Mouse (Mus musculus) liver, postnatal 0 days (tissue): ENCODE results near the gene Abt1.

Experiments used
- CTCF ChIP-seq: sonication (generic); IDR thresholded peaks from 2 replicates; pipeline ENCODE4 v1.5.1; 2016; ENCODE audit warnings: antibody characterized with exemption, low read depth
- EP300 ChIP-seq: IDR thresholded peaks from 2 replicates; pipeline ENCODE4 v1.6.1; 2016; ENCODE audit warnings: antibody characterized with exemption, low read depth, mild to moderate bottlenecking

DNA sequence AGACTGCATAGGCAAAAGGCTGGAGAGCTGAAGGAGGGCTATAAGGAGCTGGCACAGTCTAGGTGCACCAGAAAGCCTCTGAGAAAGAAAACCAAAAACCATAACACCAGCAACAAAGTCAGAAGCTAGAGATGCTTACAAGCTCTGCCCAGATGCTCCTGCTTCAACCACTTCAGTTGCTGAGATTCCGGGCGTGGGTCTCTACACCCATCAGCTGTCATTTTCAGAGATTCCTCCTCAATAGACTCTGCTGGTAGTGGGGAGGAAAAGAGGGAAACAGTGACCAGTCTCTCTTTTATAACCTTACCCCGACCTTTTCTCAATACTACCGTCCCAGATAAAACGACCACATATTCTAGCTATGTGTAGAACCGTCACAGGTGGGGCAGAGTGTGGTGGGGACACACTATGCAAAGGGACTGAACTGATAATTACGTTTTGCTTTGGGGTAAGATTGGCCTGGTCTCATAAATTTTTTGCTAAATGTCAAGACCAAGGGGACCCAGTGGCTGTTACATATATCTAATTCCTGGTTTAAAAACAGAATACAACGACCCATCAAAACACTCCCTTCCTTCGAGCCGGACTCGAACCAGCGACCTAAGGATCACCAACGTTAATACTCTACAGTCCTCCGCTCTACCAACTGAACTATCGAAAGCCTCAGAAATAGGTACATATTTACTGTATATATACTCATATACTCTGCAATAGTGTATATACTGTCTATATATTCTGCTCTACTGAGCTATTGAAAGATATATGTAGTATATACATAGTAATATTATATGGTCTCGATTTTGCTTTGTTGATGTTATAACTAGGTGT lies 4.7 kb upstream of the Abt1 start:
- TF ChIP-seq EP300 = no peak
- no peak for TF ChIP-seq CTCF
